Mouse (Mus musculus) kidney, postnatal 4 days (tissue): ENCODE measurements around the gene Cald1.
A peak's percentile ranks its signal among the peaks of the same experiment; 100 is the strongest.

Experiments used
- DNase-seq, 2 experiments: peaks; one replicate each; pipeline ENCODE4 v3.0.0; 2021; ENCODE audit warnings: mixed read lengths in 2 of 2

Gene Cald1

GRCm38 (mm10) chr6:34776396-34776795, 178.1 kb downstream of the Cald1 start:
- no peak for DNase-seq

- no peak for DNase-seq
Measured at GRCm38 (mm10) chr6:34777094-34777493, 178.8 kb downstream of the Cald1 start.

GRCm38 (mm10) chr6:34777981-34778668, 179.8 kb downstream of the Cald1 start:
- DNase-seq, result no peak

- DNase-seq, result peak; percentile 99
Measured at GRCm38 (mm10) chr6:34780231-34780942, 182.1 kb downstream of the Cald1 start, which contains the start of gene Agbl3. Gene Agbl3 (plus strand): TSS chr6:34780432.

- no peak for DNase-seq
Measured at GRCm38 (mm10) chr6:34780943-34781289, 182.6 kb downstream of the Cald1 start.

- no peak for DNase-seq
Measured at GRCm38 (mm10) chr6:34782493-34782892, 184.2 kb downstream of the Cald1 start.

- no peak for DNase-seq
Measured at GRCm38 (mm10) chr6:34796881-34797280, 198.6 kb downstream of the Cald1 start.

- no peak for DNase-seq
Measured at GRCm38 (mm10) chr6:34797887-34798286, 199.6 kb downstream of the Cald1 start.

- no peak for DNase-seq
Measured at GRCm38 (mm10) chr6:34805582-34805981, 207.3 kb downstream of the Cald1 start.

- no peak for DNase-seq
Measured at GRCm38 (mm10) chr6:34810651-34811050, 212.4 kb downstream of the Cald1 start.

- DNase-seq, result no peak
Measured at GRCm38 (mm10) chr6:34824406-34824805, 226.1 kb downstream of the Cald1 start.
